Mouse (Mus musculus) hindbrain, postnatal 0 days (tissue): ENCODE results near the gene Ap5z1. TPM values are rescaled to one million over a fixed set of nuclear protein-coding genes. Genes with fewer than 3 reads are reported as not detected.

Source experiments
- ATAC-seq: fragments of 200-750 bp; cut with Nextera tagmentation; 2 replicates; pipeline ENCODE4 v1.8.0; 2017; ENCODE audit warnings: mild to moderate bottlenecking, moderate TSS enrichment, moderate library complexity
- DNase-seq: peaks from one replicate; pipeline ENCODE4 v3.0.0-alpha.2; 2015; ENCODE audit warnings: low spot score
- H3K27ac ChIP-seq: fragments of 300-500 bp; sonication (generic); 2 replicates; pipeline ENCODE4 v1.5.1; 2014; ENCODE audit warnings: mild to moderate bottlenecking
- H3K27me3 ChIP-seq: fragments of 300-500 bp; sonication (generic); 2 replicates; pipeline ENCODE4 v1.6.1; 2014; ENCODE audit warnings: low read length, mixed read lengths; ENCODE audit not compliant: insufficient read depth
- H3K36me3 ChIP-seq: fragments of 300-500 bp; sonication (generic); 2 replicates; pipeline ENCODE4 v1.6.1; 2014; ENCODE audit warnings: low read length, mixed read lengths; ENCODE audit not compliant: insufficient read depth
- H3K4me1 ChIP-seq: fragments of 300-500 bp; sonication (generic); 2 replicates; pipeline ENCODE4 v1.6.1; 2014; ENCODE audit warnings: antibody characterized with exemption, low read length, mixed read lengths; ENCODE audit not compliant: insufficient read depth
- H3K4me2 ChIP-seq: fragments of 300-500 bp; sonication (generic); 2 replicates; pipeline ENCODE4 v1.6.1; 2014; ENCODE audit warnings: low read depth, mild to moderate bottlenecking, low read length, moderate library complexity, mixed read lengths
- H3K4me3 ChIP-seq: fragments of 300-500 bp; sonication (generic); 2 replicates; pipeline ENCODE4 v1.5.1; 2014; ENCODE audit warnings: low read length
- H3K9ac ChIP-seq: fragments of 300-500 bp; sonication (generic); replicated peaks from 2 replicates; pipeline ENCODE4 v1.6.1; 2014; ENCODE audit warnings: mild to moderate bottlenecking, low read length, moderate library complexity, mixed read lengths
- H3K9me3 ChIP-seq: fragments of 300-500 bp; sonication (generic); 2 replicates; pipeline ENCODE4 v1.6.1; 2016; ENCODE audit warnings: low read length, mixed read lengths
- CTCF ChIP-seq: IDR thresholded peaks from 2 replicates; pipeline ENCODE4 v1.5.1; 2016; ENCODE audit warnings: antibody characterized with exemption, control low read depth, low read depth
- WGBS: fragments of 180-500 bp; shearing (Covaris S2); extraction: QIAGEN DNeasy Blood & Tissue Kit; methylation state at CpG from one replicate; pipeline ENCODE4 v1.1.7; 2014; 5-methylcytosine and 5-hydroxymethylcytosine counted together
- polyA plus RNA-seq: library from polyadenylated mRNA; unstranded; fragments of >200 nt; fragmentation: Nextera tagmentation; extraction: Ambion mirVana; gene quantifications from 2 replicates; pipeline ENCODE4 v1.2.1, GENCODE M21; 2015
- total RNA-seq: library from RNA; depleted of rRNA; stranded (reverse); fragments of >200 nt; gene quantifications from 2 replicates; pipeline ENCODE4 v1.2.3, GENCODE M21; 2014

The Ap5z1 gene
- total and polyA plus RNA-seq, 2 experiments from 2014 or later, result 7.5 to 22.1 TPM

- no peak overlapping the region for H3K4me3 ChIP-seq
- no peak for ATAC-seq
- 90% methylated on average over 13 of the region's 13 CpGs for WGBS
- no peak overlapping the region for H3K4me2 ChIP-seq
- H3K36me3 ChIP-seq, result peaks cover 52% of the 10 kb centered on the region
- no peaks in the 10 kb centered on the region for H3K4me1 ChIP-seq
- H3K9me3 ChIP-seq, result no peaks in the 10 kb centered on the region
- no peaks in the 10 kb centered on the region for H3K27me3 ChIP-seq
- DNase-seq, result no peak
- no peak for TF ChIP-seq CTCF
- H3K27ac ChIP-seq, result no peak overlapping the region
- H3K9ac ChIP-seq, result no peak overlapping the region
Observed at GRCm38 (mm10) chr5:142453742-142454141, 10.0 kb upstream of the Ap5z1 start.

- no peak overlapping the region for H3K9ac ChIP-seq
- no peak overlapping the region for H3K4me2 ChIP-seq
- no peak overlapping the region for H3K4me3 ChIP-seq
- H3K27me3 ChIP-seq, result no peaks in the 10 kb centered on the region
- DNase-seq (no peak), ATAC-seq (no peak)
- H3K9me3 ChIP-seq, result no peaks in the 10 kb centered on the region
- H3K4me1 ChIP-seq, result no peaks in the 10 kb centered on the region
- TF ChIP-seq CTCF, result no peak
- 59% methylated on average over 15 of the region's 15 CpGs for WGBS
- H3K27ac ChIP-seq, result no peak overlapping the region; the same call in 1 of the 2 replicates
- H3K36me3 ChIP-seq, result peaks cover 47% of the 10 kb centered on the region
Observed at GRCm38 (mm10) chr5:142456318-142456717, 7.4 kb upstream of the Ap5z1 start.

- no peak overlapping the region for H3K9ac ChIP-seq
Observed at GRCm38 (mm10) chr5:142457345-142457744, 6.4 kb upstream of the Ap5z1 start.

GRCm38 (mm10) chr5:142458791-142459557 lies 4.8 kb upstream of the Ap5z1 start:
- Histone ChIP-seq H3K27me3 (no peaks in the 10 kb centered on the region), H3K4me1 (peaks cover 5% of the 10 kb centered on the region), H3K36me3 (peaks cover 40% of the 10 kb centered on the region), H3K4me2 (no peak overlapping the region), H3K9ac (no peak overlapping the region), H3K4me3 (no peak overlapping the region), H3K27ac (no peak overlapping the region), H3K9me3 (no peaks in the 10 kb centered on the region)
- DNase-seq (no peak), ATAC-seq (no peak)
- 86% methylated on average over 17 of the region's 17 CpGs for WGBS
- TF ChIP-seq CTCF, result no peak

More at GRCm38 (mm10) chr5:142457345-142457744, 6.4 kb upstream of the Ap5z1 start:
- WGBS, result 58% methylated on average over 10 of the region's 10 CpGs
- peaks cover 47% of the 10 kb centered on the region for H3K36me3 ChIP-seq
- H3K4me2 ChIP-seq, result no peak overlapping the region
- ATAC-seq (no peak), DNase-seq (no peak)
- no peak overlapping the region; the same call in 1 of the 2 replicates for H3K27ac ChIP-seq
- no peak overlapping the region for H3K4me3 ChIP-seq
- no peaks in the 10 kb centered on the region for H3K9me3 ChIP-seq
- H3K4me1 ChIP-seq, result no peaks in the 10 kb centered on the region
- TF ChIP-seq CTCF, result no peak
- H3K27me3 ChIP-seq, result no peaks in the 10 kb centered on the region

GRCm38 (mm10) chr5:142459834-142460233 lies 3.9 kb upstream of the Ap5z1 start:
- H3K27me3 ChIP-seq, result no peaks in the 10 kb centered on the region
- H3K36me3 ChIP-seq, result peaks cover 32% of the 10 kb centered on the region
- H3K9ac ChIP-seq, result no peak overlapping the region
- no peak overlapping the region for H3K4me3 ChIP-seq
- WGBS, result 48% methylated on average over 5 of the region's 5 CpGs
- H3K27ac ChIP-seq, result no peak overlapping the region
- H3K9me3 ChIP-seq, result no peaks in the 10 kb centered on the region
- TF ChIP-seq CTCF, result no peak
- no peak for DNase-seq
- no peak overlapping the region for H3K4me2 ChIP-seq
- ATAC-seq, result no peak
- H3K4me1 ChIP-seq, result peaks cover 5% of the 10 kb centered on the region

GRCm38 (mm10) chr5:142461942-142462640 lies 1.7 kb upstream of the Ap5z1 start:
- H3K4me1 ChIP-seq, result peaks cover 5% of the 10 kb centered on the region
- H3K4me3 ChIP-seq, result no peak overlapping the region
- TF ChIP-seq CTCF, result no peak
- no peak overlapping the region for H3K4me2 ChIP-seq
- WGBS, result 96% methylated on average over 7 of the region's 7 CpGs
- peaks cover 13% of the 10 kb centered on the region for H3K36me3 ChIP-seq
- no peak overlapping the region for H3K27ac ChIP-seq
- no peaks in the 10 kb centered on the region for H3K27me3 ChIP-seq
- H3K9me3 ChIP-seq, result no peaks in the 10 kb centered on the region
- no peak overlapping the region for H3K9ac ChIP-seq
- DNase-seq (no peak), ATAC-seq (no peak)

GRCm38 (mm10) chr5:142462641-142462948 lies 1.1 kb upstream of the Ap5z1 start:
- ATAC-seq, result no peak
- 98% methylated on average over 2 of the region's 2 CpGs for WGBS
- H3K9ac ChIP-seq, result no peak overlapping the region
- H3K27ac ChIP-seq, result no peak overlapping the region
- TF ChIP-seq CTCF, result no peak
- no peak for DNase-seq
- H3K36me3 ChIP-seq, result peaks cover 14% of the 10 kb centered on the region
- H3K27me3 ChIP-seq, result no peaks in the 10 kb centered on the region
- H3K4me1 ChIP-seq, result peaks cover 5% of the 10 kb centered on the region
- no peak overlapping the region for H3K4me2 ChIP-seq
- no peaks in the 10 kb centered on the region for H3K9me3 ChIP-seq
- H3K4me3 ChIP-seq, result no peak overlapping the region
